Mouse (Mus musculus): Measurements from ENCODE around the gene Mafk.

GRCm38 (mm10) chr5:139799801-139800590 is 8.7 kb downstream of the Mafk start:
- TF ChIP-seq CTCF (IDR thresholded peaks at IDR 0.05; ENCODE audit: low read depth, low read length) (no peak), EP300 (IDR thresholded peaks at IDR 0.05; ENCODE audit: insufficient read depth, low read depth, low read length) (no peak)
